Mouse (Mus musculus) lung, embryonic 14.5 days (tissue): ENCODE measurements around the gene Ntan1. TPM values are rescaled to one million over a fixed set of nuclear protein-coding genes. Genes with fewer than 3 reads are reported as not detected.
"Not testable (repeated sequence)": the region's sequence is repeated elsewhere in the genome, so short reads cannot be mapped to it uniquely, and the experiment has no call there.

Experiments used
- ATAC-seq: fragments of 200-750 bp; cut with Nextera tagmentation; 2 replicates; pipeline ENCODE4 v1.8.0; 2017; ENCODE audit warnings: mild to moderate bottlenecking, moderate TSS enrichment, moderate library complexity; ENCODE audit not compliant: insufficient read depth
- DNase-seq: peaks from one replicate; pipeline ENCODE4 v3.0.0-alpha.2; 2015
- H3K27ac ChIP-seq: fragments of 300-500 bp; sonication (generic); 2 replicates; pipeline ENCODE4 v1.5.1; 2014; ENCODE audit warnings: low read depth, mild to moderate bottlenecking, moderate library complexity
- H3K27me3 ChIP-seq: fragments of 300-500 bp; sonication (generic); 2 replicates; pipeline ENCODE4 v1.6.1; 2014; ENCODE audit warnings: low read length, control low read depth; ENCODE audit not compliant: insufficient read depth
- H3K36me3 ChIP-seq: fragments of 300-500 bp; sonication (generic); 2 replicates; pipeline ENCODE4 v1.6.1; 2014; ENCODE audit warnings: control low read depth; ENCODE audit not compliant: insufficient read depth
- H3K4me1 ChIP-seq: fragments of 300-500 bp; sonication (generic); 2 replicates; pipeline ENCODE4 v1.6.1; 2014; ENCODE audit warnings: antibody characterized with exemption, control low read depth; ENCODE audit not compliant: insufficient read depth
- H3K4me2 ChIP-seq: fragments of 300-500 bp; sonication (generic); 2 replicates; pipeline ENCODE4 v1.6.1; 2014; ENCODE audit warnings: mild to moderate bottlenecking
- H3K4me3 ChIP-seq: fragments of 300-500 bp; sonication (generic); 2 replicates; pipeline ENCODE4 v1.5.1; 2014; ENCODE audit warnings: low read depth, low read length
- H3K9ac ChIP-seq: fragments of 300-500 bp; sonication (generic); 2 replicates; pipeline ENCODE4 v1.6.1; 2014
- H3K9me3 ChIP-seq: fragments of 300-500 bp; sonication (generic); 2 replicates; pipeline ENCODE4 v1.6.1; 2016; ENCODE audit warnings: low read depth, low read length, control low read depth
- CTCF ChIP-seq: IDR thresholded peaks from 2 replicates; pipeline ENCODE4 v1.5.1; 2016; ENCODE audit warnings: antibody characterized with exemption, low read depth
- WGBS: fragments of 180-500 bp; shearing (Covaris S2); extraction: QIAGEN DNeasy Blood & Tissue Kit; methylation state at CpG from one replicate; pipeline ENCODE4 v1.1.7; 2014; 5-methylcytosine and 5-hydroxymethylcytosine counted together
- microRNA-seq: library from miRNA; unstranded; fragments of <30 nt; microRNA quantifications from one replicate; pipeline ENCODE4, GENCODE M21; 2016; ENCODE audit warnings: borderline number of aligned reads
- polyA plus RNA-seq: library from polyadenylated mRNA; unstranded; fragments of >200 nt; fragmentation: Nextera tagmentation; extraction: Ambion mirVana; gene quantifications from 2 replicates; pipeline ENCODE4 v1.2.1, GENCODE M21; 2014

Ntan1 gene
- polyA plus RNA-seq, 1 experiment from 2014 or later, result 162 TPM

- no peak for DNase-seq
- H3K27ac ChIP-seq, result no peak overlapping the region
- no peak overlapping the region for H3K9ac ChIP-seq
- no peaks in the 10 kb centered on the region for H3K4me1 ChIP-seq
- no peak for TF ChIP-seq CTCF
- 91% methylated on average over 4 of the region's 4 CpGs for WGBS
- H3K27me3 ChIP-seq, result no peaks in the 10 kb centered on the region
- H3K36me3 ChIP-seq, result peaks cover 58% of the 10 kb centered on the region
- H3K4me3 ChIP-seq, result no peak overlapping the region
- ATAC-seq, result no peak
- H3K9me3 ChIP-seq, result no peaks in the 10 kb centered on the region
- H3K4me2 ChIP-seq, result no peak overlapping the region
These were observed 35.2 kb downstream of the Ntan1 start for GRCm38 (mm10) chr16:13853886-13854285.

DNA sequence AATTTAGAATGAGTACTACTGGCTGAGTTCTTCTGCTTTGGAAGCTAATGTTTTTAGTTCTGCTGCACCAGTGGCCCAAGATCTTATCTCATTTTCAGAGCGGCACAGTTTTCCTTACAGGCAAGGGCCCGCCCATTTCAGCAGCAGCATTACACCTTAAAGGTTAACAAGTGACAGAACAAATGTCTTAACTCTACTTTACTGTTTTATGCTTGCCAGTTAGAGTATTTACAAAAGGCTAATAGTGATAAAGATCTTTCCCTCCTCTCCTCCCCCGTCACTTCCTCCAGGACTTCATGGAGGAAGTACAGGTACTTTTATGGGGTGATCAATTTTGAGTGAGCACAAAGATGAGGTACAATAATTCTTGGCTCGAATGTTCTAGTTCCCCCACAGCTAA is 47.4 kb downstream of the Ntan1 start:
- no peak for DNase-seq
- ATAC-seq, result no peak
- H3K27me3 ChIP-seq, result no peaks in the 10 kb centered on the region
- H3K4me1 ChIP-seq, result no peaks in the 10 kb centered on the region
- H3K27ac ChIP-seq, result no peak overlapping the region
- H3K9me3 ChIP-seq, result no peaks in the 10 kb centered on the region
- TF ChIP-seq CTCF, result no peak
- no peak overlapping the region for H3K4me3 ChIP-seq
- no peak overlapping the region for H3K9ac ChIP-seq
- H3K36me3 ChIP-seq, result peaks cover 34% of the 10 kb centered on the region
- WGBS, result 58% methylated on average over 4 of the region's 4 CpGs
- no peak overlapping the region for H3K4me2 ChIP-seq

DNA sequence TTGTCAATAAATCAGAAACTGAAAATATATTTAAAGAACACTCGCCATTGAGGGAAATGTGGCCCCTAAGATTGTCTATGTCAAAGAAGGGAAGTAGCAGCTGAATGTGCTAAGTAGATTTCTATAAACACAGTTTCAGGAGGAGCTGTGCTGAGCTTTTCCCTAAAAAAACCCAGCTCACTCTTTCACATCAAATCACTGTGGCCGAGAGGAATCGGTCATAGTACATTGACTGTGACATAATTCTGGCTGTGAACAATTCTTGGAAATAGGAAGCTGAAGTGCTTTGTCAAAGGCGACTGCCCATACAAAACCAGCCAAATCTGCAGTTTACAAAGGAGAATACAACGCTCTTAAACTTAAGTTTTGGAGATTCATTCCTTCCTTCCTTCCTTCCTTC is 48.0 kb downstream of the Ntan1 start:
- H3K4me1 ChIP-seq, result no peaks in the 10 kb centered on the region
- no peaks in the 10 kb centered on the region for H3K27me3 ChIP-seq
- 77% methylated on average over 5 of the region's 5 CpGs for WGBS
- no peak overlapping the region for H3K9ac ChIP-seq
- ATAC-seq (no peak), DNase-seq (peak; percentile 15)
- H3K4me2 ChIP-seq, result no peak overlapping the region
- peaks cover 36% of the 10 kb centered on the region for H3K36me3 ChIP-seq
- no peak for TF ChIP-seq CTCF
- H3K9me3 ChIP-seq, result no peaks in the 10 kb centered on the region
- no peak overlapping the region for H3K4me3 ChIP-seq
- H3K27ac ChIP-seq, result no peak overlapping the region

- H3K36me3 ChIP-seq, result peaks cover 42% of the 10 kb centered on the region
- H3K27me3 ChIP-seq, ATAC-seq, H3K4me3 ChIP-seq, H3K4me1 ChIP-seq, DNase-seq, H3K9me3 ChIP-seq, H3K27ac ChIP-seq, H3K9ac ChIP-seq, H3K4me2 ChIP-seq: not testable (repeated sequence)
- 45% methylated on average over 5 of the region's 5 CpGs for WGBS
These were observed 48.8 kb downstream of the Ntan1 start for GRCm38 (mm10) chr16:13867406-13867805.

DNA sequence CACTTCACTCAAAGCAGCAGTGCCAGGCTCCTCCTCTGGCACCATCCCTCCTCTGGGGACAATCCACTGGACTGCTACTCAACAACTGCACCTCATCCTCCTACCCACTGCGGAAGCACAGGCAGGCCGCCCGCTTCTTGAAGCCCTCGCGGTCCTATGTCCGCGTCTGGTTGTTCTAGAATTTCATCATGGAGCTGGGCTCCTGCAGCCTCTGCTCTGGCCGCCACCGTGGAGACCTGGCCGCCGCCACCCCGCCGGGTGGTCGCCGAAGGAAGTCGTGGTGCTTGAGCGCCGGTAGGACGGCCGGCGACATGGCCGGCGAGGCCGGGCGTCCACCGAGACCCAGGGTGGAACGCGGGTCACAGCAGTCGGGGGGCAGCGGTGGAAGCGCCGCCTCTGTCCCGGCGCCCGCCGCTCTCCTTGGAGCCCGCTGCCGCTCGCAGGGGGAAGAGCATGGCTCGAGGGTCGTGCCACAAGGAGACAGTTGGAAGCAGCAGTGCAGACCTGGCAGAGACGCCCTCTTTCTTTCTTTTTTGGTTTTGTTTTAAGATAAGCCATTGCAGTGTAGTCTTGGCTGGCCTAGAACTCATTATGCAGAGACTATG is 49.4 kb downstream of the Ntan1 start:
- Histone ChIP-seq H3K36me3 (peaks cover 40% of the 10 kb centered on the region), H3K4me2 (peak overlapping the region; percentile 25; the same call in 1 of the 2 replicates), H3K27ac (no peak overlapping the region), H3K4me1 (no peaks in the 10 kb centered on the region), H3K9me3 (no peaks in the 10 kb centered on the region), H3K27me3 (no peaks in the 10 kb centered on the region), H3K9ac (no peak overlapping the region), H3K4me3 (no peak overlapping the region)
- ATAC-seq (no peak), DNase-seq (peak; percentile 3)
- 20% methylated on average over 42 of the region's 42 CpGs for WGBS
- no peak for TF ChIP-seq CTCF

- WGBS, result 93% methylated on average over 4 of the region's 4 CpGs
- Histone ChIP-seq H3K27me3 (no peaks in the 10 kb centered on the region), H3K9ac (no peak overlapping the region), H3K27ac (no peak overlapping the region), H3K9me3 (no peaks in the 10 kb centered on the region), H3K4me3 (no peak overlapping the region), H3K36me3 (peaks cover 59% of the 10 kb centered on the region), H3K4me2 (no peak overlapping the region), H3K4me1 (no peaks in the 10 kb centered on the region)
- no peak for DNase-seq
- ATAC-seq, result no peak
- TF ChIP-seq CTCF, result no peak
These were observed 56.8 kb downstream of the Ntan1 start for GRCm38 (mm10) chr16:13875483-13875882.

DNA sequence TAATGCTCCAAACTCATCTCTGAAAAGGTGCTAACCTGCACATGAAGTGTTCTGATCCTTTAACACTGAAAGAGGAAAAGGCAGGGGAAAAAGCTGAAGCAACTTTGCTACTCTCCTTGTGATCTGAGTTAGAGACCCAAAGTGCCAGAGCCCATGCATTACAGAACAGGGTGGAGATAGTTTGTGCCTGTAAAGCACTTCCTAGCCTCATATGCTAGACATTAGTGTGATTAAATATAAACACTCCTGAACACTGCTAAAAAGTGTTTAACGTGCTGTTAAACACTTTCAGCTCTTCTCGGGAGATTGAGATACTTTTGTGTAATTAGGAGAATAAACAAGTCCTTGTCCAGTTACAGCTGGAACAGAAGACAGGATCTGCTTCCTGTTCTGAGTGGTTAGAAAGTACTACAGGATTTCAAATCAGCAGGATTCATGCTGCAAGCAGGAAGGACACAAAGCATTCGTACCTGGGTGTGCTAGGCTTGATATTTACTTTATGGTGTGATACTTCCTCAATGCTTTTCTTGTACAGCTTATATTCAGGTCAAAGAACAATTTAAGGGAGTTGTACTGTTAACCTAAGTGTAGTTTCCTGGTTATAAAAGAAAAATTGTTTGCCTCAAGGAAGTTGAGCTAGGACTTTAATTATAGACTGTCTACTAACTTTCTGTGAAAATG is 64.6 kb downstream of the Ntan1 start:
- no peaks in the 10 kb centered on the region for H3K4me1 ChIP-seq
- no peak overlapping the region for H3K4me2 ChIP-seq
- H3K4me3 ChIP-seq, result no peak overlapping the region
- no peaks in the 10 kb centered on the region for H3K27me3 ChIP-seq
- peaks cover 19% of the 10 kb centered on the region for H3K36me3 ChIP-seq
- ATAC-seq, result no peak
- 21% methylated on average over 3 of the region's 3 CpGs for WGBS
- peak; percentile 6 for DNase-seq
- no peaks in the 10 kb centered on the region for H3K9me3 ChIP-seq
- 0 out of 2 replicates have a peak overlapping the region, but pooled peaks have one; percentile 36 for H3K27ac ChIP-seq
- no peak for TF ChIP-seq CTCF
- H3K9ac ChIP-seq, result no peak overlapping the region

Small RNAs within 50 kb of the gene (microRNA-seq; reads per million reads assigned to microRNA genes)
- gene Gm27734, result not detected

Other genes with a start within 250 kb of the Ntan1 start
- 40.9 and 41.7 TPM in 2 replicates for gene Parn, start 150.7 kb upstream of the Ntan1 start, polyA plus RNA-seq
- gene Bfar, start 147.0 kb upstream of the Ntan1 start, polyA plus RNA-seq, result 41.2 and 42.2 TPM in 2 replicates
- gene 3110001I22Rik, start 146.9 kb upstream of the Ntan1 start, polyA plus RNA-seq, result 6.2 and 6.6 TPM in 2 replicates
- 0.68 and 0.93 TPM in 2 replicates for gene Pla2g10, start 87.9 kb upstream of the Ntan1 start, polyA plus RNA-seq
- gene Rrn3, start 38.1 kb upstream of the Ntan1 start, polyA plus RNA-seq, result 63.8 and 66.1 TPM in 2 replicates
- 92.2 and 96.6 TPM in 2 replicates for gene Pdxdc1, start 84.3 kb downstream of the Ntan1 start, polyA plus RNA-seq
- gene Mpv17l, start 84.3 kb downstream of the Ntan1 start, polyA plus RNA-seq, result 5.9 and 7.8 TPM in 2 replicates
- gene 2900011O08Rik, start 167.8 kb downstream of the Ntan1 start, polyA plus RNA-seq, result 0.31 and 0.55 TPM in 2 replicates
- gene Ifitm7, start 168.0 kb downstream of the Ntan1 start, polyA plus RNA-seq, result not detected in 2 replicates